Mouse (Mus musculus): ENCODE measurements at regions not wholly inside any gene's neighbourhood (a gene's known extent, or its start where the extent isn't known, plus 50 kb on each side); places are given as distances from the start of the nearest gene placed in this dataset.

DNA sequence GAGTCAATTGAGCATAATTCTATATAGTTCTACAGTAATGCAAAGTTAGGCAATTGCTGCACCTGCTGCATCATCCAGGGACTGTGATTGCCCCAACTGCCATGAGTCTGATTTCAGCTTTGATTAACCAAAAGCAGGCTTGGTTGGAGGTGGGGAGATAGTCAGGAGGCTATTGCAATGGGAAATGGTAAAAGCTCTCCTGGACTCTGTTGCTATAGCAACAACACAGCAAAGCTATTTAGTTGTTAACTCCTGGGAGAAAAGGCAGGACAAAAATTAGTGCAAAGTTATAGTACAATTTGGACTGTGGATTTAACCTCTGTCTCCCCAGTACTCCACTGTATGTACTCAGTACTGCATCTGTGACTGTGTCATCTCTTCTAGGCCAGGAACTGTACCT is 51.7 kb upstream of the Rasgrf1 start:
- ATAC-seq (ENCODE audit: low FRiP score, low TSS enrichment) (no peak), DNase-seq (ENCODE audit: low spot score) (no peak)
- H3K36me3 ChIP-seq (ENCODE audit: control insufficient read depth, insufficient read depth, low read length): no peaks in the 10 kb centered on the region
- TF ChIP-seq CTCF (IDR thresholded peaks at IDR 0.05; ENCODE audit: low read depth) (no peak), EP300 (optimal IDR thresholded peaks at IDR 0.05) (no peak)
- no peaks in the 10 kb centered on the region for H3K4me1 ChIP-seq (replicated peaks; ENCODE audit: control insufficient read depth, insufficient read depth)
- no peak overlapping the region for H3K27ac ChIP-seq (replicated peaks)
- no peak overlapping the region for H3K4me2 ChIP-seq (replicated peaks; ENCODE audit: low read depth)
- no peak overlapping the region for H3K4me3 ChIP-seq (ENCODE audit: low read depth, low read length)
- H3K9me3 ChIP-seq (ENCODE audit: control insufficient read depth, low read length): no peaks in the 10 kb centered on the region
- H3K9ac ChIP-seq (ENCODE audit: low read length): no peak overlapping the region
- no peaks in the 10 kb centered on the region for H3K27me3 ChIP-seq (ENCODE audit: control insufficient read depth, insufficient read depth, low read length)

DNA sequence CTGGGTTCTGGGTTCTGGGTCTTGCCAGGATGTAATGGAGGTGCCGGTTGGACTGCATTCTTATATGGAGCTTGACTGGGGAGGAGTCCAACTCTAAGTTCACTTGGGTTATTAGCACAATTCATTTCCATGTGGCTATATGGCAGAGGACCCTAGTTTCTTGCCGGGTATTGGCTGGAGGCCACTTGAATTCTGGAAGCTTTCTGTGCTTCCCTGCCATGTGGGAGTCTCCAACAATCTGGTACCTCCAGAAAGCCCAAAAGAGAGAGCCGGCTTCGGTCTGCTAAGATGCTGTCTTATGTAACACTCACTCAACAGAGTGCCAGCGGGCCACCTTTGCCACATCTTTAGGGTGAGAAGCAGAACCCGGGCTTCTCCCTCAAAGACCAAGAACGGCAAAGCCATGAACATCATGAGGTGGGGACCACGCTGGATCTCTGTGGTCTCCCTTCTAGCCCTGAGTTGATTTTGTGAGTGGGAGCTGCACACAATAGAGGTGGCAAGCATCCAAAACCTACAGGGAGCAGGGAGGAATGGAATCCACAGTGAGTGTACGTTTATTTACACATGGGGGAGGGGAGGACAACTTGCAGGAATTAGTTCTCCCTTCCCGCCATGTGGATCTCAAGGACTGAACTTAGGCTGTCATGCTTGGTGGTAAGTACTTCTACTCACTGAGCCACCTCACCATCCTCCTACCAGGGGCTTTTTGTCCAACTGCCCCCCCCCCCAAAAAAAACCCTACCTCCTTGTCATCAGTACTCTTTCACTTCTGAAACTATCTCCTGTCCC is 59.0 kb upstream of the Rasgrf1 start:
- DNase-seq (ENCODE audit: low spot score) (no peak), ATAC-seq (ENCODE audit: low FRiP score, low TSS enrichment) (no peak)
- Histone ChIP-seq H3K4me1 (replicated peaks; ENCODE audit: control insufficient read depth, insufficient read depth) (no peaks in the 10 kb centered on the region), H3K9me3 (ENCODE audit: control insufficient read depth, low read length) (no peaks in the 10 kb centered on the region), H3K36me3 (ENCODE audit: control insufficient read depth, insufficient read depth, low read length) (no peaks in the 10 kb centered on the region), H3K9ac (ENCODE audit: low read length) (no peak overlapping the region), H3K27ac (replicated peaks) (no peak overlapping the region), H3K4me3 (ENCODE audit: low read depth, low read length) (no peak overlapping the region), H3K4me2 (replicated peaks; ENCODE audit: low read depth) (no peak overlapping the region), H3K27me3 (ENCODE audit: control insufficient read depth, insufficient read depth, low read length) (no peaks in the 10 kb centered on the region)
- TF ChIP-seq EP300 (optimal IDR thresholded peaks at IDR 0.05) (no peak), CTCF (IDR thresholded peaks at IDR 0.05; ENCODE audit: low read depth) (no peak)
- 71% methylated on average over 10 of the region's 10 CpGs for WGBS

DNA sequence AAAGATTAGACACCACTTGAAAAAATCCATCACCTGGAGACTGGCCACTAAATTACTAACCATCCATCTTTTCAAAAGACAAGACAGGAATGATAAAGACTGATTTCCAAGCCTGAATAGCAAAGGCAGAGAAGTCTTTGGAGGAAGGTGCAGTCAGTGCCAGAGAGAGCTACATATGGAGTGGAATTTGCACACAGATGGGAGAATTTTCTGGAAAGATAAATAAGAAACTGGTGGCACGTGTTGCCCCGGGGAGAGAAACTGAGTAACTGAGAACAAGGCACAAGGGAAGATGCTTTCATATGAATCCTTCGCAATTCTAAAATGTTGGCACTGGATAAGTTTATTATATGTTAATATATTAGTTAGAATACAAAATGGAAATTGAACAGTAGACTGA is 59.8 kb upstream of the Rasgrf1 start:
- no peak for TF ChIP-seq CTCF (IDR thresholded peaks at IDR 0.05; ENCODE audit: low read depth)
- TF ChIP-seq EP300 (optimal IDR thresholded peaks at IDR 0.05): no peak
- Histone ChIP-seq H3K27me3 (ENCODE audit: control insufficient read depth, insufficient read depth, low read length) (no peaks in the 10 kb centered on the region), H3K9ac (ENCODE audit: low read length) (no peak overlapping the region), H3K9me3 (ENCODE audit: control insufficient read depth, low read length) (no peaks in the 10 kb centered on the region), H3K27ac (replicated peaks) (no peak overlapping the region), H3K36me3 (ENCODE audit: control insufficient read depth, insufficient read depth, low read length) (no peaks in the 10 kb centered on the region), H3K4me3 (ENCODE audit: low read depth, low read length) (no peak overlapping the region), H3K4me2 (replicated peaks; ENCODE audit: low read depth) (no peak overlapping the region), H3K4me1 (replicated peaks; ENCODE audit: control insufficient read depth, insufficient read depth) (no peaks in the 10 kb centered on the region)
- WGBS: 59% methylated on average over 3 of the region's 3 CpGs
- DNase-seq (ENCODE audit: low spot score) (no peak), ATAC-seq (ENCODE audit: low FRiP score, low TSS enrichment) (no peak)

DNA sequence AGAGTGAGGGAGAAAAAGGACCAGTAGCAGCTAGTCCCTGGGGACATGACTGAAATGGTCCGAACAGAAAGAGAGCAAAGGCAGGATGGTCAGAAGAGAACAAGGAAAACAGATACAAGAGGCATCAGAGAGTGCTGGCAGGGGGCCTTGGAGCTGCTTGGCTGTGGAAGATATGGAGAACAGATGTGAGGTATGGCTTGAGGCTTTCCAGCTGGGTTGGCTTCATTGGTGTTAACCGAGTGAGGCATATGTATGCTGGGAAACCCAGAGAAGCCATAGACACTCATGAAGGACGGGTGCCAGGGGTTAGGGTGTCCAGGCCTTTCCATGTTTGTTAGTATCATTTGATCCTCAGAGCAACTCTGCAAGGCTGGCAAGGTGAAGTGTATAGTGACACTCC is 61.1 kb upstream of the Rasgrf1 start:
- no peak for ATAC-seq (ENCODE audit: low FRiP score, low TSS enrichment)
- no peak overlapping the region for H3K4me2 ChIP-seq (replicated peaks; ENCODE audit: low read depth)
- 62% methylated on average over 3 of the region's 3 CpGs for WGBS
- no peak overlapping the region for H3K4me3 ChIP-seq (ENCODE audit: low read depth, low read length)
- H3K36me3 ChIP-seq (ENCODE audit: control insufficient read depth, insufficient read depth, low read length): no peaks in the 10 kb centered on the region
- H3K9ac ChIP-seq (ENCODE audit: low read length): no peak overlapping the region
- H3K4me1 ChIP-seq (replicated peaks; ENCODE audit: control insufficient read depth, insufficient read depth): no peaks in the 10 kb centered on the region
- no peak overlapping the region for H3K27ac ChIP-seq (replicated peaks)
- no peak for DNase-seq (ENCODE audit: low spot score)
- TF ChIP-seq CTCF (IDR thresholded peaks at IDR 0.05; ENCODE audit: low read depth): no peak
- no peak for TF ChIP-seq EP300 (optimal IDR thresholded peaks at IDR 0.05)
- no peaks in the 10 kb centered on the region for H3K27me3 ChIP-seq (ENCODE audit: control insufficient read depth, insufficient read depth, low read length)
- H3K9me3 ChIP-seq (ENCODE audit: control insufficient read depth, low read length): no peaks in the 10 kb centered on the region

DNA sequence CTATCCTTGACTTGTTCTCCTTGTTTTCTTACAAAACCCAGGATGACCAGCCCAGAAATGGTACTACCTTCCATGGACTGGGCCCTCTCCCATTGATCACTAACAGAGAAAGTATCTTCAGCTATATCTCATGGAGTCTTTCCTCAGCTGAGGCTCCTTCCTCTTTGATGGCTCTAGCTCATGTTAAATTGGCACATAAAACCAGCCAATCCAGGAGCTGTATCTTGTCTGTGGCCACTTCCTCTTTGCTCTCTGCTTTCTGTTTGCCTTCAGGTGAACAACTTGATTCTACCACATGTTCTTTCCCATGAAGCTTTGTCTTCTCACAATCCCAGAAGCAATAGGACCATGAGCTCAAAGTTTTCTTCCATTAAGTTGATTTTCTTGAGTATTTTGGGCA is 62.7 kb upstream of the Rasgrf1 start:
- TF ChIP-seq CTCF (IDR thresholded peaks at IDR 0.05; ENCODE audit: low read depth): no peak
- ATAC-seq (ENCODE audit: low FRiP score, low TSS enrichment): no peak
- Histone ChIP-seq H3K4me3 (ENCODE audit: low read depth, low read length) (no peak overlapping the region), H3K9me3 (ENCODE audit: control insufficient read depth, low read length) (no peaks in the 10 kb centered on the region), H3K4me2 (replicated peaks; ENCODE audit: low read depth) (no peak overlapping the region), H3K27ac (replicated peaks) (no peak overlapping the region), H3K9ac (ENCODE audit: low read length) (no peak overlapping the region), H3K27me3 (ENCODE audit: control insufficient read depth, insufficient read depth, low read length) (no peaks in the 10 kb centered on the region), H3K4me1 (replicated peaks; ENCODE audit: control insufficient read depth, insufficient read depth) (no peaks in the 10 kb centered on the region), H3K36me3 (ENCODE audit: control insufficient read depth, insufficient read depth, low read length) (no peaks in the 10 kb centered on the region)
- DNase-seq (ENCODE audit: low spot score): no peak

DNA sequence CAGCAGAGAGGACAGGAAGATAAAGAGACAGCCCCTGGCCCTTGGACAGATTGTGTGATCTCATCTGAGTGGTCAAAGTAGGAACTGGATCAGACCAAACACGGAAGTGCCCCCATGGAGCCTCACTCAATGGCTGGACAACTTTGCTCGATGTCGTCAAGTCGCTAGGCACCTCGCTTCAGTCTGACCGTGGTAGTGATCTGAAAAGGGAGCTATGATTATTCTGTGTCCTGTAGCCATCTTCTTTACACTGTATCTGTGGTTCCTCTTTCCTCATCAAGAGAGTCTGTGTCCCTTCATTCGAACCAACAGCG is 67.0 kb upstream of the Rasgrf1 start:
- H3K36me3 ChIP-seq (ENCODE audit: control insufficient read depth, insufficient read depth, low read length): no peaks in the 10 kb centered on the region
- 88% methylated on average over 8 of the region's 8 CpGs for WGBS

More for the DNA sequence above, 67.0 kb upstream of the Rasgrf1 start:
- no peak for TF ChIP-seq EP300 (optimal IDR thresholded peaks at IDR 0.05)
- no peak for TF ChIP-seq CTCF (IDR thresholded peaks at IDR 0.05; ENCODE audit: low read depth)
- H3K4me1 ChIP-seq (replicated peaks; ENCODE audit: control insufficient read depth, insufficient read depth): no peaks in the 10 kb centered on the region
- DNase-seq (ENCODE audit: low spot score) (no peak), ATAC-seq (ENCODE audit: low FRiP score, low TSS enrichment) (no peak)
- H3K9me3 ChIP-seq (ENCODE audit: control insufficient read depth, low read length): no peaks in the 10 kb centered on the region
- H3K4me2 ChIP-seq (replicated peaks; ENCODE audit: low read depth): no peak overlapping the region
- H3K27ac ChIP-seq (replicated peaks): no peak overlapping the region
- no peaks in the 10 kb centered on the region for H3K27me3 ChIP-seq (ENCODE audit: control insufficient read depth, insufficient read depth, low read length)
- no peak overlapping the region for H3K9ac ChIP-seq (ENCODE audit: low read length)
- H3K4me3 ChIP-seq (ENCODE audit: low read depth, low read length): no peak overlapping the region

Data from stomach, postnatal 0 days (tissue).